Mouse (Mus musculus): ENCODE results near the gene Phc2. TPM values are rescaled to one million over a fixed set of nuclear protein-coding genes. Genes with fewer than 3 reads are reported as not detected.

The Phc2 gene
- total RNA-seq, 2 experiments from 2014 or later = 29.8 to 36.7 TPM

GRCm38 (mm10) chr4:128784950-128785631, 130.6 kb downstream of the Phc2 start:
- no peak for DNase-seq

DNA sequence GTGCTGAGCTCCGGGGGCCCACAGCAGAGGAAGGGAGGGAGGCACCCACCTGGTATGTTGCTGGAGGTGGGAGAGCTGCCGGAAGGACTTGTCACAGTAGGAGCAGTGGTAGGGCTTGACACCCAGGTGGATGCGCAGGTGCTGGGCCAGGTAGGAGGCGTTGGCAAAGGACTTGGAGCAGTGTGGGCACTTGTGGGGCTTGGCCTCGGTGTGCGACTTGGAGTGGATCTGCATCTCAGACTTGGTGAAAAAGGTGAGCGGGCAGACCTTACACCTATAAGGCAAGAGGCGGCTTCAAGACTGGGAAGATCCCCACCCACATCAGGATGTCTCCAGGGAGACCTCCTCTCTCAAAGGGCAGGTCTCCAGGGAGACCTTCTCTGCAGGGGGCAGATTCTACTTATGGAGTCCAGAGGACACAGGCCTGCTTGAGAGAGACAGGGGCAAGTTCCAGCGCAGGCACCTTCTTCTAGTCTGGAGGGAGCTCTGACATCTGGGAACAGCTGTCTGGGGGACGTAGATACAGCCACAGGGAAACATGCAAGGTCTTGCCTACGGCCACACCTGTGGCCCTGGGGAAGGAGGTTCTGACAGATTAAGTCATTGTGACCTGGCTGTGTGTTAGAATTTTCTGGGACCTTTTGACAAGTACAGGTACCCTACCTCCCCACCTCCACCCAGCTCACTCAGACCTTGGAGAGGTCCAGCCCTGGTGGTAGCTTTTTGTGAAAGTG, 131.6 kb downstream of the Phc2 start:
- DNase-seq = no peak

- no peak for DNase-seq
Measured at GRCm38 (mm10) chr4:128787023-128787939, 132.8 kb downstream of the Phc2 start.

- DNase-seq = no peak
Measured at GRCm38 (mm10) chr4:128788108-128788507, 133.6 kb downstream of the Phc2 start.

DNA sequence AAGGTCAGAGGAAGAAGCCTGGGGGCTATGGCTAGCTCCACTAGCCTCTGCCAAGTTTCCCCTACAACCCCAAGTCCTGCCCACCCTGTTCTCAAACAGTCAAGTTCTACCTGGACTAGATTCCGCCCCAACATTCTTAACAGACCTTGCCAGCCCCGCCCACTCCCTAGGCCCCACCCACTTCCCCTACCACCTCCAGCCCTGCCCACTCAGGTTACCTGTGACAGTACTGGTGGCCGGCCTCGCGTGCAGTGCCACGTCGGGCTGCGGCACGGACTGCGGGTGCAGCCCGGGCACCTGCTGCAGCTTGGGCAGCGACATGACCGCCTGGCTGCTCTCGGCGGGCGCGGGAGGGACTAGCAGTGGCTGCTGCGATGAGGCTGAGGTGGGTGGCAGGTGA, 135.1 kb downstream of the Phc2 start:
- no peak for DNase-seq

DNA sequence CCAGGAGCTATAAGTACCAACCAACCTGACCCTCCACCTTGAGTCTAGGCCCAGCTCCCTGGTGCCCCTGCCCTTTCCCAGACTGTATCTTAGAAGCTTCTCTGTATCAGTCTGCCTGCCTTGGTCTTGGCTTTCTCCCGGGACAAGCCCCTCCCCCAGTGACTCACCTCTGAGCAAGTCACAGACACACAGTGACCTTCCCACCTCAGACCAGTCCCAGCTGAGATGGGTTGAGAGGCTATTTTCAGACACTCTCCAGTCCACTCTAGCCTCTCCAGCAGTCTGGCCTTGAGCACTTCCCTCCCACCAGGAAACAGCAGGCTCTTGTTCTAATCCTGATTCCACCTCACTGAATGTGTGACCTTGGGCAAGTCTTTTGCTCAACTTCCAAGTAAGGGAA, 139.2 kb downstream of the Phc2 start:
- no peak for DNase-seq

DNA sequence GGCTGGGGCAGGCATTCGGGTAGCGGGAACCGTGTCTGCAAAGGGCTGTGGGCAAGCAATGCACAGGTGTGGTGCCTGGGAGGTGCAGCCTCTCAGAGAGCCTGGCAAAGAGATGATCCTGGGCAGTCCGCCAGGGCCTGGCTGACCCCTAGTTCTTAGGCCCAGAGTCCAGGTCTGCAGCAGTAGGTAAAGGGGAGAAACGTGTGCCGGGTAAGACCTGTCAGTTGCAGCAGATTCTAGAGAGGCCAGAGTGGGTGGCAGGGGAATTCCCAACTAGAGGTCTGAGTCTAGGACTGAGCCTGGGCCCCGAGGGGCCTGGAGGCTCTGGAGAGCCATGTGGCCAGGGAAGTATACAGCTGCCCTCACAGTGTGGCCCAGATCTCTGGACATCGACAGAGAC, 139.7 kb downstream of the Phc2 start:
- DNase-seq = no peak

GRCm38 (mm10) chr4:128795596-128795995, 141.1 kb downstream of the Phc2 start:
- DNase-seq = no peak

DNA sequence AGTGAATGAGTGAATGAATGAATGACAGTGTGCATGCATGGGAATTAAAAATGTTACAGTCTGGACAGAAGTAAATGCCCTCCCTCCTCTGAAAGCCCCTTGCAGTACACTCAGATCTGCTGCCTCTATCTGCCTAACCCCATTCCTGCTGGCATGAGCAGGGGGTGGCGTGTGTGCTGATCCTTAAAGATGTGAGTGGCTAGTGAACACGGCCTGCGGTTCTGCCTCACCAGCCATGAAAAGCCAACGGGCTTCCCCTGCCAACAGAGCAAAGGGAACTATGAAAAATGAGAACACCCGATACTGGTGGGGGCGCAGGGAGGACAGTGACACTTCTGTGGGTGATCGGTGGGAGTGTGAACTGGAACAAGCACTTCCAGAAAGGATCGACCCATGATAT, 142.3 kb downstream of the Phc2 start:
- no peak for DNase-seq

DNA sequence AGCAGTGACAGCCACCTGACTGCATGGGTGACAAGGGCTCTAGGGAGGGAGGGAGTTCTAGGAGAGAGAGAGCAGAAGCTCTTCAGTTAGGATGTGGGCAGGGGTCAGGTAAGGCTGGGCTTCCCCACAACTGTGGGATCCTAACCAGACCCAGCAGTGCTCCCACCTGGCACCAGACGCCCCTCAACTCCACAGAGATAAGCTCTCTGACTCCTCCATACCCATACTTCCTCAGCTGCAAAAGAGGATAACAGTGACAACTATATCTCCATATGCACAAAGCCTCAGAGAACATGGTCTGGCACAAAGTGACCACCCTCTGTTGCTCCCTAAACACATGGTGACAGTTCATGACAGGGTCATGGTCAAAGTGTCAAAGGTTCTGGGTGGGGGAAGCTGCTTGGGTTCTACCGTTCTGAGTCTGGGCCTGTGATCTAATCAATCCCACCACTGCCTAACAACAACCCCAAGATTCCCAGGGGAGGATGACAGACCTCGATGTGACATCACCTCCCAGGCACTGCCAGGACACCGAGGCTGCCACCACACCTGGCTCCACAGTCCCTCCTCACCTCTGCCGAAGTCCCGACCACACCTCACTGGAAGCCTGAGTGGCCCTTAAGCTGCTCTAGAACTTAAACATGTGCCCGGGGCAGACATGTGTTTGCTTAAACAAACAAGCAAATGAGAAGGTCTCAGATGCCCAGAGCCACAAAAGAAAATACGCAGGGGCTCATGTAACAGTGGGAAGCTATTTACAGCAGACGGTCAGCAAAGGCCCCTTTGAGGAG, 147.4 kb downstream of the Phc2 start:
- no peak for DNase-seq

Other genes with a start within 250 kb of the Phc2 start
- 1 to 10 TPM; 3.1 to 3.4 TPM for gene Zscan20, start 44.6 kb upstream of the Phc2 start, total RNA-seq (2021)
- under 1 TPM; 0.16 TPM for gene Tlr12, start 36.1 kb upstream of the Phc2 start, total RNA-seq (2021)
- under 1 TPM in 1 of 2 experiments, not detected in 1; 0.12 TPM for gene A3galt2, start 100.7 kb downstream of the Phc2 start, total RNA-seq (2021)
- 10 to 100 TPM; 18.0 to 18.8 TPM for gene Zfp362, start 151.3 kb downstream of the Phc2 start, total RNA-seq (2021)
- gene Trim62, start 228.9 kb downstream of the Phc2 start, total RNA-seq (2021) = 1 to 10 TPM; 1.7 to 2.3 TPM

Data from gastrocnemius, postnatal 10 days (tissue).